Mouse (Mus musculus) adrenal gland, postnatal 10 days (tissue): ENCODE data around the gene Wwc1. TPM values are rescaled to one million over a fixed set of nuclear protein-coding genes. Genes with fewer than 3 reads are reported as not detected.
A peak's percentile ranks its signal among the peaks of the same experiment; 100 is the strongest.

Experiments
- DNase-seq: peaks from one replicate; pipeline ENCODE4 v3.0.0; 2021; ENCODE audit warnings: mixed read lengths
- long read RNA-seq, 2 experiments: library from polyadenylated mRNA; stranded (forward); transcript quantifications; one replicate each; pipeline ENCODE4 v2.0.0; 2021
- total RNA-seq, 2 experiments: library from RNA; stranded (reverse); gene quantifications; 2 replicates each; pipeline ENCODE4 v1.2.3; 2021

The Wwc1 gene
- 10 to 100 TPM; 34.1 to 35.0 TPM for total RNA-seq
- long read RNA-seq, experiment 1, full-length matches to known transcripts, result 43 of 67 reads
- long read RNA-seq, experiment 1, partial matches to known transcripts, result 17 of 67 reads
- long read RNA-seq, experiment 1, other reads (novel, unspliced or antisense), result 7 of 67 reads
- long read RNA-seq, experiment 2, full-length matches to known transcripts, result 36 of 53 reads
- long read RNA-seq, experiment 2, partial matches to known transcripts, result 4 of 53 reads
- long read RNA-seq, experiment 2, other reads (novel, unspliced or antisense), result 13 of 53 reads

DNA sequence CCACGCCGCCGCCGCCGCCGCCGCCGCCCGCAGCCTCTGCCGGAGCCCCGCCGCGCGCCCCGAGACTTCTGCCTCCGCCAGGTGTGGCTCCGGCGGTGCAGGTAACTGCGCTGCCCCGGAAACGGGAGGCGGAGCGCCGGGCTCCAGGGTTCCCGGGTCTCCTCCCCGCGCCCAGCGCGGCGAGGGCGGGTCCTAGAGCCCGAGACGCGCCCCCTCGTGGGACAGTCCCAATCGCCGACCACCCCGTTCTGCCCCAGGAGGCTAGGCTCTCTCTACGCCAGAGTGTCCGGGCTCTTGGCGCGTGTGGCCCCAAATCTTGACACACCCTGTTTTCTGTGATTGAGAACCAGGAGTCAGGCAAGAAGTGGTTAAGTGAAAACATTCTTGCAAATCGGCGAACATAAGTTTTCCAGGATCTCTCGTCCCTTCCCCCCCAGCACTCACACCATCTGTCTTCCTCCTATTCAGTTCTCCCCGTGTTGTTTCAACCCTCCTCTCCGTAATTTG lies at the start of gene Wwc1:
Gene Wwc1 (minus strand): TSS at position 117 of the 507 bp plus-strand sequence.
- peak; percentile 78 for DNase-seq

DNA sequence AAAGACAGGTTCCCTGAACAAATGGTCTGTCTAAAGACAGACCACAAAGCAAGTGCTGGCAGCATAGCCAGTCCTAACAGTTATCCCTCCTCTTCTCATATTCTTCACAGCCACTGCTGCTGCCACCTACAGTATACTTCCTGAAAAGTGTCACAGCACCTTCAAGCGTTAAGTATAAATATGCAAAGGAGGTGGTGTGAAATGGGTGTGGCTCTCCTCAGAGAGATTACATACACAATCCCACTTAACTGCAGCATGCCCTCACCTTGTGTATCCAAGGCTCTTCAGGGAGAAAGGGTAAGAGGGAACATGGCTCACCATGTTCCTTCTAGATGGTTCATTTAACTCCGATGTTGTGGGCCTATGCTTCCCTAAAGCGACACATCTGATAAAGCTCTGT lies 39.7 kb upstream of the Wwc1 start:
- no peak for DNase-seq

- no peak for DNase-seq
Observed at GRCm38 (mm10) chr11:36013179-36013578, 32.9 kb upstream of the Wwc1 start.

GRCm38 (mm10) chr11:36009281-36010208 lies 29.2 kb upstream of the Wwc1 start:
- no peak for DNase-seq

DNA sequence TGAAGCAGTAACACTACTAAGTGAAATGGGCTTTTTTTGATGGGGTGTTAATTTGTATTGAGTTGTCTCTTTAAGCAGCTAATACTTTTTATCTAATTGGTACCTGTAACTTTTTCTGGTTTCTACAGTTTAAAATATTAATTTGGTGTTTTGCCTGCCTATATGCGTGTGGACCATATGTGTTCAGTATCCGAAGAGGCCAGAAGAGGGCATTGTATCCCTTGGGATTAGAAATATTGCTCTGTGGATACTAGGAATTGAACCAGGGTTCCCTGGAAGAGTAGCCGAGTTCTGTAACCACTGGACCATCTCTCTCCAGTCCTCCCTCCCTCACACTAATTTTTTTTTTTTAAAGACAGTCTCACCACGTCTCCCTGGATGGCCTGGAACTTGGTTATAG lies 22.6 kb upstream of the Wwc1 start:
- no peak for DNase-seq

DNA sequence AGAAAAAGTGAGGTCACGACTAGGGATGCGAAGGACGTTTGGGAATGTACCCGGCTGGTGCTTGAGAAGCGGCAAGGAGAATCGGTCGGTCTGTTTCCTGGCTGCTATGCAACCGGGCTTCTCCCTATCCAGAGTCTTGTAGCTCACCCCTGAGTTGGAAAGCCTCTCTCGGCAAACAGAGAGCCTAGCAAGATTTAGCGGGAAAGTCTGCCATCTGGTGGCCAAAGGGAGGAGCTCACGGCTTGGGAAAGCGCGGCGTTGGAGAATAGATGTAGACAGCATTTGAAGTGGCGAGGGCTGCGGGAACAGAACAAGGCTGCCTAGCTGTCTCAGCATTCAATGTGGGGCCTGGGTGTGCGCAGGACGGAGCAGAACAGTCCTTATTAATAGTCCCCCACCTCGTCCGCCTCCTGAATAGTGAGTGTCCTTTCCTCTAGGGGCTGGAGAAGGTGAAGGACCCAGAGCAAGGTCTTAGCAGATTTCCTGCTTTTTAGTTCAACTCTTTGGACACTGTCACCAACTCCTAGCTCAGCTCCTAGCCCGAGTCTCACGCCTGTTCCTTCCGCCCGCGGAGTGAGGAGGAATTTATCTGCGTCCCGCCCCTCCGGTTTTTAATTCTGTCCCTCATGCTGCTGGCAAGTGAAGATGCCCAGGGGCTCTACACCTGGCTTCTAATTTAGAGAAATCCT lies 21.1 kb upstream of the Wwc1 start:
- DNase-seq, result peak; percentile 93

- no peak for DNase-seq
Observed at GRCm38 (mm10) chr11:36000585-36001281, 20.4 kb upstream of the Wwc1 start.

- DNase-seq, result no peak
Observed at GRCm38 (mm10) chr11:36000038-36000437, 19.7 kb upstream of the Wwc1 start.

DNA sequence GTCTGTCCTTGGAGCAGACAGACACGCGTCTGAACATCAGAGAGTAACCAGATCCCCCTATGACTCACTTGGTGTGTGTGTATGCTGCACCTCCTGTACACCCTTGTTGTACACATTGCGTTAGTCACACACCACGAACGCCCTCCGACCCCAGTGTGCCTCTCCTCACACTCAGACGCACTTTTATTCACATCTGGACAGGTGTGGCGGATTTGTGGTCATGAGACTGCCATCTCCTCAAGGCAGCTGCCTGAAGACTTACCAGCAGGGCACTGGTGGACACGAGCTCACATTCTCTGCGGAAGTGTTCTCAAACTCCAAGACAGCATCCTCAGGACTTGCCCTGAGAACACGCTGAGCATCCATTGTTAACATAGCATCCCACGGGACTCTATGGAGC lies 17.7 kb upstream of the Wwc1 start:
- no peak for DNase-seq

- no peak for DNase-seq
Observed at GRCm38 (mm10) chr11:35995310-35995709, 15.0 kb upstream of the Wwc1 start.

- no peak for DNase-seq
Observed at GRCm38 (mm10) chr11:35991846-35992245, 11.5 kb upstream of the Wwc1 start.

DNA sequence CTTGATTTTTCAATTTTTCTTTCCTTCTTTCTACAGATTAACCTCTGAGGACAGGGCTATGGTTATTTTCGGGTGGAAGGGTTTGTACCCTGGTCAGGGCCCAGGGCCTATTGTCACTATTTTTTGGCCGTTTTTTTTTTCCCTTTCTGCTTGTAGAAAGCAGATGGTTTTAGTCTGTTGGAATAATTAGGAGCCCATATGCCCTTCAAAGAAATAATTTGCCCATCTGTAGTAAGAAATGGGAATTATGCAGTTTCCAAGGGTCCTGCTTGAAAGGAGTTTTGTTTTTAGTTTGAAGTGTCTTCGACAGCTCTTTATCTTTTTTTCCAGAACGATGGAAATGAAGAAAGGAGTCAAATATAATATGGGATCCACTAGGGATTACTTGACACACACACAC lies 9.6 kb upstream of the Wwc1 start:
- DNase-seq, result no peak

DNA sequence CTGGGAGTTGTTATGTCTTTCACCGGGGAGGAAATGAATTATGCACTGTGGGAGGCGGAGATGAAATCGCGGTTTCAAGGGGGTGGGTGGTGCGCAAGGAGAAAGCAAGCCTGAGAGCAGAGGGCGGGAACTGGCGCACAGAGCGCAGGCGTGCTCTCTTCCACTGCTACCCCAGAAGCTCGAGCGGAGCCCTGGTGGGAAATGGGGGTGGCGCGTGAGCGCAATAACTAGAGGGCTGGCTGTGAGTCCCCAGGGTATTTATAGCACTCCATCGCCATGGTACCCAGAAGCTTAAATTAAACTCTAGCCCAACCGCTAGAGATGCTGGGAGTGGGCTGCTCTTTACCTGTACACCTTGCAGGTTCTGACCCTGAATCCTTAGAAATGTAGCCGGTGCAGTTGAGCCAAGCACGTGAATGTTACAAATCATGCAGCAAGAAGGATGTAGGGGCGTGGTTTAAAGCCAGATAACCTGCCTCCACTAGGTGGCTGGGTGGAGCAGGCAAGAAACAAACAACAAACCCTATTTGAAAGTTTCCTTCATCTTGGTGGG lies 5.6 kb upstream of the Wwc1 start:
- peak; percentile 42 for DNase-seq

DNA sequence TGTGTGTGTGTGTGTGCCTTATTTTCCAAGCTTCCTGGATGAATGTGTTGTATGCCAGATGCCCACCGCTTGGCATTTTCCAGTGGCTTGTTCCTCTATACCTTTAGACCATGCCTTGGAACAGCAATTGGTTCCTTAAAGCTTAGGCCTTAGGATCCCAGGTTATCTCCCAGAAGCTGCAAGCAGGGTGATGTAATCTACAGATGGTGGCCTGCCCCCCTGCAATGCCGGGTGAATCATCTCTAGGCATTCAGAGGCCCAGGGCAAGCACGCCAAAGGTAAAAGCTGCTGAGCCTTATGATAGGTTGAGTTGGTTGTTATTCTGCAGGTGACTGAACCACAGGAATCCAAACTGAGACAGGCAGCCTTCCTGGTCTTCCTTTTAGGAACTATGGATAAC lies 2.4 kb upstream of the Wwc1 start:
- DNase-seq, result no peak

DNA sequence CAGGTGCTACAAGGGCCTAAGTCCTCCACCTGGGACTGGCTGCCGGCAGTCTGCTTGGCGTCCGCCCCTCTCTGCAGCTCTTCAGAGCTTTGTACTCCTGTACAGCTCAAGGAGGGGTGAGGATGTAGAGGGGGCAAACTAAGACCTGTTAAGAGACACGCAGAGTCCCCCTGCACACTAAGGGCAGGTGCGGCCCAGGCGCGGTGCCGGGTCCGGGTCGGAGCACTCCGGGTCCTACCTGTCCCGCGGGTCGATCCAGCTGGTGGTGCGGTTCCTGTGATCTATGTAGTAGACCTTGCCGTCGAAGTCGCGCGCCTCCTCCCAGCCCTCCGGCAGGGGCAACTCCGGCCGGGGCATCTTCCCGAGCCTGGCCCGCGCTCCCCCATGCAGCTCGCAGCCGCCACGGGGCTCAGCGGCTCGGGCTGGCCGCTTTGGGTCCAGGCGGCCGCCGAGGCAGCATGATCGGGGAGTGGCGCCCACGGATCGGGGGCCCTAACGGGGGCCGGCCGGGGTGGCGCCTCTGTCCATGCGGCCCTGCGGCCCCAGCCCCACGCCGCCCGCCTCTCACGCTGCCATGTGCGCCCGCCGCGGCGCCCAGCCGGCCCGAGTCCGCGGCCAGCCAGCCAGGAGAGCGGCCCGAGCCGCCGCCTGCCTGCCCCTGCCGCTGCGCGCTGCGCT lies 455 bp downstream of the Wwc1 start:
- DNase-seq, result peak; percentile 42

DNA sequence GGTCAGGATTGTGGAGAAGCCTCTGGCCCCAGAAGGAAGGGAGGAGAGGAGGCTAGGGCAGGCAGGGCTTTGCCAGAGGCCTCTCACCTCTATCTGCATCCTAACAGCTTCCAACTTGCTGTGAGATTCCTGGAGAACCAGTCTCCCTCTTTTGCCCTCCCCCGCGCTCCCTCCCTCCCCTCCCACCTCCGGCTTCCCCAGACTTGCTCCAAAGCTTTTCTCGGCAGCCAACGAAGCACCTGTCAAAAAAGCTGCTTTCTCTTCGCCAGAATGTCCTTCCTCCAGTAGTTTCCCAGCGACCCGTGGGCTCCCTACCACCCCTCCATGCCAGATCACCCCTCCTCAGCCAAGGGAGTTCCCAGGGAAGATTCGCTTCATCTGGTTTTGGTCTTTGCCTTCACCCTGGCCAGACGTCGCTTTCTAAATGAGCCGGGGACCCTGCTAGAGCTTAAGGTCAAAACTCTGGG lies 1.0 kb downstream of the Wwc1 start:
- no peak for DNase-seq

DNA sequence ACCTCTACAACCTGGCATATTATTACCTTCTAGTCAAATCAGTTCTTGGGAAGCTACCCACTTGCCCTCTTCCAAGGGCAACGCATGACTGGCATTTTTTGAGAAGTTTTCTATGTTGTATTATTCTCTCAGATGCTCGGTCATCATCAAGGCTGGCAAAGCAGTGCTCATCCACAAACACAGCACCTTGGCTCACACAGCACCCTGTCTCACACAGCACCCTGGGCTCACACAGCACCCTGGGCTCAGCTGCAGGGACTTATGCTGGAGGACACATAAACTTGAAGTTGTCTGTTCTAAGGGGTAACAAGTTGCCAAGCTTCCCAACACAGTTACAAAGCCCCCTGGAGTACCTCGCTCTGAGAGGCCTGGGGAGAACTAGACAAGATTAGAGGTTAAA lies 2.5 kb downstream of the Wwc1 start:
- DNase-seq, result no peak

- DNase-seq, result no peak
Observed at GRCm38 (mm10) chr11:35977096-35977495, 3.2 kb downstream of the Wwc1 start.

GRCm38 (mm10) chr11:35976482-35976881 lies 3.8 kb downstream of the Wwc1 start:
- DNase-seq, result no peak

GRCm38 (mm10) chr11:35974632-35975450 lies 5.5 kb downstream of the Wwc1 start:
- peak; percentile 74 for DNase-seq
